In genomic region chr1:192879086-192879580, GRCm38 (mm10) we compare ENCODE assay signal across 27 mouse cellular contexts. TPM values are rescaled to one million over a fixed set of nuclear protein-coding genes. Genes with fewer than 3 reads are reported as not detected.
"Had no signal": no experiment of that assay in that cellular context is flagged by ENCODE, and none has a peak within 500 bp of the region (broad histone marks: within the 10 kb centered on the region; RNA-seq: fewer than 3 reads in every experiment).

No protein-coding gene starts in this region.

- H3K27ac ChIP-seq: gastrocnemius, adult 2 months; heart, embryonic 13.5 days; heart, embryonic 15.5 days; hindbrain, embryonic 13.5 days; hindbrain, embryonic 15.5 days; hindbrain, postnatal 0 days; kidney, embryonic 15.5 days; kidney, postnatal 0 days; layer of hippocampus, adult 2 months; limb, embryonic 13.5 days; limb, embryonic 15.5 days; liver, embryonic 12.5 days; liver, embryonic 14.5 days had no signal

- H3K4me3 ChIP-seq: gastrocnemius, adult 2 months; heart, embryonic 13.5 days; heart, embryonic 15.5 days; hindbrain, embryonic 13.5 days; hindbrain, embryonic 15.5 days; kidney, embryonic 15.5 days; layer of hippocampus, adult 2 months; limb, embryonic 13.5 days; limb, embryonic 15.5 days; liver, embryonic 12.5 days had no signal

- H3K36me3 ChIP-seq: heart, embryonic 13.5 days; heart, embryonic 15.5 days; hindbrain, embryonic 13.5 days; hindbrain, embryonic 15.5 days; kidney, embryonic 15.5 days; limb, embryonic 13.5 days; limb, embryonic 15.5 days; liver, embryonic 12.5 days had no signal

- H3K9ac ChIP-seq: heart, embryonic 13.5 days; heart, embryonic 15.5 days; hindbrain, embryonic 13.5 days; hindbrain, embryonic 15.5 days; kidney, embryonic 15.5 days; limb, embryonic 13.5 days; limb, embryonic 15.5 days; liver, embryonic 12.5 days; liver, embryonic 14.5 days had no signal

- H3K4me1 ChIP-seq: heart, embryonic 13.5 days; heart, embryonic 15.5 days; hindbrain, embryonic 13.5 days; hindbrain, embryonic 15.5 days; kidney, embryonic 15.5 days; limb, embryonic 13.5 days; limb, embryonic 15.5 days; liver, embryonic 12.5 days had no signal

- H3K27me3 ChIP-seq: heart, embryonic 15.5 days; hindbrain, embryonic 13.5 days; hindbrain, embryonic 15.5 days; kidney, embryonic 15.5 days; limb, embryonic 15.5 days; liver, embryonic 12.5 days had no signal

- DNase-seq: gastrocnemius, adult 2 months; gastrocnemius, postnatal 10 days; gastrocnemius, postnatal 25 days; heart, adult 18-20 months; heart, postnatal 14 days; heart, postnatal 36 days; kidney, adult 11 months; kidney, adult 2 months; kidney, adult 9 months; kidney, postnatal 14 days; kidney, postnatal 4 days; left cerebral cortex, postnatal 4 days; lung, adult 18-20 months had no signal

RNA-seq across cellular contexts. Expression of gene Sertad4, which starts 23.6 kb away (rescaled TPM):
- total RNA-seq: hematopoietic stem cell, adult 5-6 weeks; liver, adult 2 months had no signal
